Mouse (Mus musculus): Measurements from ENCODE around the gene Sh3bp5. TPM values are rescaled to one million over a fixed set of nuclear protein-coding genes. Genes with fewer than 3 reads are reported as not detected.
A peak's percentile ranks its signal among the peaks of the same experiment; 100 is the strongest.

Gene Sh3bp5
- total RNA-seq, 2 experiments from 2014 or later = 55.1 to 58.5 TPM

- intact Hi-C loops (cut with DNase I) = loop anchor here (5.0 kb wide), 1 partner anchor 84 kb away; the partner anchor contains the start of genes Bap1 and Phf7
- peak; percentile 99 for DNase-seq
- H3K4me3 ChIP-seq = peak within 1 kb of the TSS; percentile 94
- peak within 1 kb of the TSS; percentile 99 for H3K27ac ChIP-seq
- TF ChIP-seq CTCF (IDR thresholded peaks at IDR 0.05) = peak; percentile 24; the same call in 1 of the 2 replicates
Measured at GRCm38 (mm10) chr14:31336369-31337155, 99.3 kb downstream of the Sh3bp5 start, which contains the start of gene Capn7. Gene Capn7 (plus strand): TSS chr14:31336638.

- TF ChIP-seq CTCF (IDR thresholded peaks at IDR 0.05) = no peak
- peak overlapping the region; percentile 99 for H3K27ac ChIP-seq
- peak overlapping the region; percentile 94 for H3K4me3 ChIP-seq
- intact Hi-C loops (cut with DNase I) = loop anchor here (5.0 kb wide), 1 partner anchor 83 kb away; the partner anchor contains the start of genes Bap1 and Phf7
- DNase-seq = no peak
Measured at GRCm38 (mm10) chr14:31335765-31336164, 100.1 kb downstream of the Sh3bp5 start.

- intact Hi-C loops (cut with DNase I) = loop anchor here (5.0 kb wide), 1 partner anchor 59 kb away; no protein-coding TSS in a partner anchor
- Histone ChIP-seq H3K4me3 (no peak overlapping the region), H3K27ac (no peak overlapping the region)
- TF ChIP-seq CTCF (IDR thresholded peaks at IDR 0.05) = no peak
- no peak for DNase-seq
Measured at GRCm38 (mm10) chr14:31330957-31331356, 104.9 kb downstream of the Sh3bp5 start.

- DNase-seq = no peak
- H3K27ac ChIP-seq = no peak overlapping the region
- TF ChIP-seq CTCF (IDR thresholded peaks at IDR 0.05) = no peak
- H3K4me3 ChIP-seq = no peak overlapping the region
- intact Hi-C loops (cut with DNase I) = loop anchor here (5.0 kb wide), 1 partner anchor 57 kb away; no protein-coding TSS in a partner anchor
Measured at GRCm38 (mm10) chr14:31329741-31330140, 106.1 kb downstream of the Sh3bp5 start.

- H3K27ac ChIP-seq = no peak overlapping the region
- intact Hi-C loops (cut with DNase I) = no loop called here
- TF ChIP-seq CTCF (IDR thresholded peaks at IDR 0.05) = peak; percentile 19; the same call in 1 of the 2 replicates
- no peak overlapping the region for H3K4me3 ChIP-seq
- no peak for DNase-seq
Measured at GRCm38 (mm10) chr14:31327681-31328080, 108.2 kb downstream of the Sh3bp5 start.

- intact Hi-C loops (cut with DNase I) = no loop called here
- Histone ChIP-seq H3K27ac (no peak overlapping the region), H3K4me3 (no peak overlapping the region)
- DNase-seq = no peak
- no peak for TF ChIP-seq CTCF (IDR thresholded peaks at IDR 0.05)
Measured at GRCm38 (mm10) chr14:31327196-31327595, 108.7 kb downstream of the Sh3bp5 start.

GRCm38 (mm10) chr14:31326770-31327169, 109.1 kb downstream of the Sh3bp5 start:
- TF ChIP-seq CTCF (IDR thresholded peaks at IDR 0.05) = no peak
- DNase-seq = no peak
- H3K4me3 ChIP-seq = no peak overlapping the region
- no peak overlapping the region for H3K27ac ChIP-seq
- intact Hi-C loops (cut with DNase I) = no loop called here

- Histone ChIP-seq H3K4me3 (no peak overlapping the region), H3K27ac (no peak overlapping the region)
- DNase-seq = no peak
- intact Hi-C loops (cut with DNase I) = no loop called here
- TF ChIP-seq CTCF (IDR thresholded peaks at IDR 0.05) = peak; percentile 28; the same call in 1 of the 2 replicates
Measured at GRCm38 (mm10) chr14:31325551-31325950, 110.3 kb downstream of the Sh3bp5 start.

GRCm38 (mm10) chr14:31324851-31325250, 111.0 kb downstream of the Sh3bp5 start:
- peak; percentile 46 for TF ChIP-seq CTCF (IDR thresholded peaks at IDR 0.05)
- DNase-seq = no peak
- H3K4me3 ChIP-seq = no peak overlapping the region
- no peak overlapping the region for H3K27ac ChIP-seq
- intact Hi-C loops (cut with DNase I) = no loop called here

- no peak within 1 kb of the TSS for H3K27ac ChIP-seq
- DNase-seq = peak; percentile 56
- H3K4me3 ChIP-seq = peak within 1 kb of the TSS; percentile 66
- intact Hi-C loops (cut with DNase I) = no loop called here
- no peak for TF ChIP-seq CTCF (IDR thresholded peaks at IDR 0.05)
Measured at GRCm38 (mm10) chr14:31323849-31324792, 111.8 kb downstream of the Sh3bp5 start, which contains the start of gene Dnah1. Gene Dnah1 (minus strand): TSS chr14:31323896.

- intact Hi-C loops (cut with DNase I) = no loop called here
- H3K27ac ChIP-seq = no peak overlapping the region
- H3K4me3 ChIP-seq = no peak overlapping the region
- TF ChIP-seq CTCF (IDR thresholded peaks at IDR 0.05) = no peak
- no peak for DNase-seq
Measured at GRCm38 (mm10) chr14:31323189-31323588, 112.7 kb downstream of the Sh3bp5 start.

GRCm38 (mm10) chr14:31322191-31322590, 113.7 kb downstream of the Sh3bp5 start:
- DNase-seq = no peak
- Histone ChIP-seq H3K27ac (no peak overlapping the region), H3K4me3 (no peak overlapping the region)
- intact Hi-C loops (cut with DNase I) = no loop called here
- no peak for TF ChIP-seq CTCF (IDR thresholded peaks at IDR 0.05)
